Mouse (Mus musculus) G1E (cell line): ENCODE measurements at regions not wholly inside any gene's neighbourhood (a gene's known extent, or its start where the extent isn't known, plus 50 kb on each side); places are given as distances from the start of the nearest gene placed in this dataset.

Experiments
- CTCF ChIP-seq: IDR thresholded peaks from 2 replicates; pipeline ENCODE4 v1.5.1; 2012; ENCODE audit warnings: low read depth, low read length, inconsistent platforms, mixed read lengths
- GATA1 ChIP-seq: IDR thresholded peaks from 2 replicates; pipeline ENCODE4 v1.6.1; 2012; ENCODE audit warnings: borderline replicate concordance, low read length, inconsistent platforms, mixed read lengths
- GATA2 ChIP-seq: IDR thresholded peaks from 2 replicates; pipeline ENCODE4 v1.6.1; 2012; ENCODE audit warnings: low read depth, low read length, inconsistent platforms, borderline replicate concordance
- POLR2AphosphoS5 ChIP-seq: IDR thresholded peaks from 2 replicates; pipeline ENCODE4 v1.6.1; 2012; ENCODE audit warnings: low read depth, low read length, inconsistent platforms; ENCODE audit not compliant: insufficient replicate concordance
- TAL1 ChIP-seq: conservative IDR thresholded peaks from 2 replicates; pipeline ENCODE4 v1.6.1; 2012; ENCODE audit warnings: low read depth, low read length, inconsistent platforms, mixed read lengths

DNA sequence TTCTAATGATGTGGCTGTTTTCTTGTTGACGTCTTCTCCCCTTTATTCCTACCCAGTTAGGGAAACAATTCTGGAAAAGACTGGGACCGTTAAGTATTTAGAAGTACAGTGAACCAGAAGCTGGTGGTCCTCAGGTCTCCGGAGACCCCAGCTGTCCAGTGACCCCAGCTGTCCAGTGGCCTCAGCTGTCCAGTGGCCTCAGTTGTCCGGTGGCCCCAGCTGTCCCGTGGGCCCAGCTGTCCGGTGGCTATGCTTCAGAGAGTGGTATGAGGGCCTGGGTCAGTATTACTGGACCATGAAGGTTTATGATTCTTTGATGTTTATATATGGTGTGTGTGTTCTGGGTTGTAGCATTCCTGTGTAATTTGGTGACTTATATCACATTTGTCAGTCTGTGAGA lies 186.6 kb downstream of the Zfp326 start:
- no peak for TF ChIP-seq CTCF
- no peak for TF ChIP-seq GATA1
- no peak for TF ChIP-seq POLR2AphosphoS5
- TF ChIP-seq TAL1: no peak
- TF ChIP-seq GATA2: no peak
